Mouse (Mus musculus) embryo, embryonic 10 days (tissue): ENCODE results near the gene Kmt2a.

Experiments used
- DNase-seq: peaks from one replicate; pipeline ENCODE4 v3.0.0-alpha.2; 2015; ENCODE audit warnings: low spot score

Kmt2a gene

DNA sequence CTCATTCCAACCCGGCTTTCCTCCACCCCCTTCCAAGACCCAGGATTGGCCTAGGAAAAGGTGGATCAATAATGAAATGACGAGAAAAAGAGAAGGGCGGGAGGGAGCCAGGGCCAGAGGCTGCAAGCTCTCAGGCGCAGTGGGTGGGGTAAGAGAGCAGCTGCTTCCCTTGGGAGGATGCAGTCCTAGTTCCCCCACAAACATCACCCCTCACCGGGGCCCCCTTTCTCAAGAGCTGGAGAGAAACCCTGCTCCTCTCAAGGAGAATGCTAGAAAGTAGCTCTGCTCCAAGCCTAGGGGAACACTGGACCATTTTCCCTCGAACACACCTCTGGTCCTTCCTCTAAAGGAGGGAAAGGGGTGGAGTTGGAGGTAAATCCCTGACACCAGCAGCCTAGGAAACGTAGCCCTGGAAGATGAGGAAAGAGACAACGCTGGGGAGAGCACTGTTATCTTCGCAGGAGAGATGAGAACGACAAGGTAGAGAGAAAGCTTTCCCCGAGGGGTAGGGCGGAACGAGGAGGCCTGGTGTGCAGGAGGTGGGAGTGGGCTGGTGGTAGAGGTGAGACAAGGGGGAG lies 1.3 kb downstream of the Kmt2a start:
- DNase-seq: peak; percentile 20

DNA sequence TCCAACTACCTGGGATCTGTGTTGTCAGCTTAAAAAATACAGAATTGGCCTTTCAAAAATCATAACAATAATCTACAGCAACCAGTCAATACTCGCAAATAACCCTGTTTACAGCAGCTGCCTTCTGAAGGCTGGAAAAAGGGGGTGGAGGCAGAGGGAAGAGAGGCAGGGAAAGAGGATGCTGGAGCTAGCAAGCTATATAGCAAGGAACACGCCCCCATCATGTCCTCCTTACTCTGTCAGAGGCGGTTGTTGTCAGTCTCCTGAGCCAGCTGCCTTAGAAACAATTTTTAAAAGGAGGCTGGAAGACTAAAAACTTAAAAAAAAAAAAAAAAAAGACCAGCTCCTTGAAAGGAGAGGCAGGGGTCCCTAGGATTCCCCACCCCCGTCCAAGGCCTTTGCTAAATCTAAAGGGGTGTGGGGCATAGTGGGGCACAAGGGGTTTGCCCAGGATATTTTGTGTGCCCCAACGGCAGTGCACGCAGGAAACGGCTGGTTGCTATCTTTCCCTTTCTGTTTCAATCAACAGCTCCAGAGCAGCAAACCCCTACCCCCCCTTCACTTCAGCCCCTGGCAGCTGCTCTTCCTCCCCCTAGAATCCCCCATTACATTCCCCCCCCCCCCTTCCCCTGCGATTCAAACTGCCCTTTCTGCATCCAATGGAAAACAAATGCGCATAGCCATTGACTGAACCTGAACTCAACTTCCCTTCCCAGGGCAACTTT lies 2.2 kb downstream of the Kmt2a start:
- DNase-seq: no peak

DNA sequence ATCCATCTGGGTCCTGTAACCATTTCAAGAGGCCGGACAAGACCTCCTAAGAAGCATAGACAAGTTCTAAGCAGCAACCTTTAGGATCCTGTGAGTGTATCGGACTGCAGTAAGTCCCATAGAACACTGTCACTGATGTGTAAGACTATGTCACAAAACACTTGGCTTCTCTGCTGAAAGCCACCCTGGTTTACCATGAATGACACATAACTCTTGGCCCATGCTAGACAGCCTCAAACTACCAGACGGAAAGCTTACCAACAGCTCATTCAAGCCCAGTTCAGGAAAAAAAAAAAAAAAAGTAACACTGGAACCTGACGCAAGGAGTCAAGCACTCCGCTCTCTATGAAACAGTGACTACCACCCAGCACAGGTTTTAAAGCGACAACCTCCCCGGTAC lies 3.4 kb downstream of the Kmt2a start:
- DNase-seq: no peak

DNA sequence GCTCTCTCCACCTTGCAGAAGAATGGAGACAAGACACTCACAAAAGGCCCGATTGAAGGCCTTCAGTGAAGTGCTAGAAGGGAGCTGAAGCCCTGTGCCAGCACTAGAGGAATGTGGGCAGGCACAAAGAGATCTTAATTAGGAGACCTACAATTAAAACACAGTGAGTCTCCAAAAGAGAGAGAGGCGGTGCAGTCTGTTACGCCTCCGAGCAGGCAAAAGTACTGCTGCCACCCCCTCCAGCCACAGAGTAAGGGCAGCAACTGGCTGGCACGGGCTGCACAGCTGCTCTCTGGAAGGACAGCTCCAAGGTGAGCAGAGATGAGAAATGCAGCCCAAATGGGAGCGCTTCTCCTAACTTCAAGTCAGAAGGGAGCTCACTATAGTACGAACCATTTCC lies 5.6 kb downstream of the Kmt2a start:
- DNase-seq: no peak

DNA sequence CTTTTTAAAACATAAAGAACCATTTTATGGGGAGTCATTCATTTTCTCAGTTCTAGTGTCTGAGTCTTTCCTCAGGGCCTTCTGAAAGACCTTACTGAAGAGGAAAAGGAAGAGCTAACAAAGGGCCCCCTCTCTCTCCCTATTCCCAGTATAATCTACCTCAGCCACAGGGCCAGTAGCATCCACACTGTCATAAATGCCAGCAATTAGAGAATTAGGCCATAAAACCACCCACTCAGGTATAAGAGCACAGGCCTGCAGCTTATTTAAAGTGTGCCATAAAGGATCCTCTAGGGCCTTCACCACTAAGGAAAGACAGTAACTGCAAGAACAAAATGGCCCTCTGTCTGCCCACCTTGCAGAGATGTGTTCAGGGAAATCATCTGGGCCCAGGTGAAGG lies 6.9 kb downstream of the Kmt2a start:
- no peak for DNase-seq

DNA sequence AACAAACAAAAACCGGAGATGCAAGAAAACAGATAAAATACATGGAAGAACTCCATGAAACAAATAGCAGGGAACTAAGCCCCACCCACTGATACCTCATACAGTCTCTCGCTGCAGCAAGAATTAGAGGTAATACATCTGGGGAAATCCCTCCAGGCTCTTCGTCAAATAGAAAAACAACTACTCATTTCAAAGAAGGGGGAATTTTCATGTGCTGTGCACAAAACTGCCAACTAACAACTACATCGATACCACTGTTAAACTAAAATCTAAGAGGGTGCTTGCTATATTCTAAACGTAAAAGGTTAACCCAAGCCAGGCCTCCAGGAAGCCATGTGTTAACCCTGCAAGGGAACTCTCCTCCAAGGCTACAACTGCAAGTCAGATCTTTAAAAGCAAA lies 7.4 kb downstream of the Kmt2a start:
- DNase-seq: no peak

DNA sequence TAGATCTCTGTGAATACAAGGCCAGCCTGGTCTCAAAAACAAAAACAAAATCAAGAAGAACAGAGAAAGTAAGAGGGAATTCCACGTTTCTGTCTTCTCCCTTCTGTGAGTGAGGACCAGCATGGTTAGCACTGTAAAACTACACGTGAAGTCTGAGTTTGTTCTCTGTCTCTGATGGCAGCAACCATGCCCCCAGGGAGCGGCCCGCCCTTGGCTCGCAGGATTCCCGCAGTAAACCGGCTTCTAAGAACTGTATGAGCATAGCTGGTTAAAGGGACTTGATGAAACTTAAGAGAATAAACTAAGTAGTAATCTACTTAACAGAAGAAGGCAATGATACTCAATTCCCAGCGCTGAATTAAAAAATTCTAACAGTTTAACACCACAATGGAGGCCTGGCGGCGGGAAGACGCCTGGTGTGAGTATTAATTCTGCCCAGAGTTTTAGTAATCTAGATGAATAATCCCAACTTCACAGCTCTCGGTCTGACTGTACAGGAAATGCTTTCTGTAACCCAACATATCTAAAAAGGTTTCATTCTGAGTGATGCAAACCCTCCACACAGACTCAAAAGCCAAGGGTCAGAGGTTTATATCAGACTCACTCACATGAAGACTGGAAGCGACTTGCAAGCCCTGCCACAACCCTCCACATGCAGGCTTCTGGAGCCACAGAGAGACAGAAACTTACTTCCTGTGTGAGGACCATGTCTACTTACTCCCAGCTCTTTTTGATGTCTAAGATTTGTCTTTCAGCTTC lies 12.6 kb downstream of the Kmt2a start:
- DNase-seq: no peak

DNA sequence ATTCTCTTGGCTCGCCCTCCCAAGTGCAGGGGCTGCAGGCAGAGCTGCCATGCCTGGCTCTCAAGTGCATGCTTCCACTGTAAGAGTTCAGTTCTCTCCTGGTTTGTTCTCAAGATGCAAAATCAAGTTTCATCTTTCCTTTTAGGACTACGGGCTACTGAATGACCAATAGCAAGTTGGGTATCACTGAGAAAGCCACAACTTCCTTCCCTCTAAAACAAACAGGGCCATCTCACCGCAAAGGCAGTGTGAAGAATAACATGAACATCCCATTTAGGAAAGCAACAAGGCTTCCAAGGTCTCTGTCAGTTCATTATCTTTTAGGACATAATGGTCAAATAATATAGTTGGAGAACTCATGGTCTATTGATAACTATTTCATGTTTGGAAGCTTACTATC lies 13.4 kb downstream of the Kmt2a start:
- no peak for DNase-seq

DNA sequence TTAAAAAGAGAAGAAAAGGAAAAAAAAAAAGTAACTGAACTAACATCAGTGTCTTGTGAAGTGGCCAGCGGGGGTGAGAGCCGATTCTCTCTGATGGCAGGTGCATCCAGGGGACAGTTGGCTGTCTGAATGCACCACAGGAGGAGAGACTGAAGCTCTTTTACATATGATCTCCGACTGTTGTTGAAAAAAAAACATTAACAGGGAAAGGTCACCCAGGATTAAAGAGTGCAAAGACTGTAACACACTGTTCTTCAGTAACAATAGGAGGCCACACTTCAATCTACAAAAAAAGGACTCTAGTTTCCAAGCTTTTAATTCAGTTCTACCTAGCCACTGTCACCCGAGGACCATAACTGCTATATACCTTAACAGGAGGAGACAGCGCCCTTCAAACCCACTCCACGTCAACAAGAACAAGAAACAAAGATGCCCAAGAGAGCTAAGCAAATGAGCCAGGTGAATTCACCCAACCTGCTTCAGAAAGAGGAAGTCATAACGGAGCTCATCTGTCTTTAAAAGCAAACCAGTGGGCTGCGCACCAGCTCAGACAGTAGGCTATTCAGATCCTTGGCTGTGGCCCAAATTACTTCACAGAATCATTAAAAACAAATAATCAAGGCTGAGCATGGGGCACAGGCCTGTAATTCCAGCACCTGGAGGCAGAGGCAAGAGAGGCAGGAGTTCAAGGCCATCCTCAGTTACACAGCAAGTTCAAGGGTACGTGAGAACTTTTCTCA lies 14.4 kb downstream of the Kmt2a start:
- no peak for DNase-seq

DNA sequence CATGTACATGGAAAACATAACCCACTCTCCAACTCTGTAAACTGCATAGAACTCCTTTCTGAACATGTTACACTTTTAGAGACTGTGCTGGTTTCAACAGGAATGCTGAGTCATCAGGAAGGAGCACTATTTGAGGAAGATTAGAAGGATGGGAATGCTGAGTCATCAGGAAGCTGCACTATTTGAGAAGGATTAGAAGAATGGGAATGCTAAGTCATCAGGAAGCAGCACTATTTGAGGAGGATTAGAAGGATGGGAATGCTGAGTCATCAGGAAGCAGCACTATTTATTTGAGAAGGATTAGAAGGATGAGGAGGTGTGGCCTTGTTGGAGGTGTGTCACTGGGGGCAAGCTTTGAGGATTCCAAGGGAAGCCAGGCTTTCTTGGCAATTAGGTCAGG lies 20.0 kb downstream of the Kmt2a start:
- DNase-seq: no peak

DNA sequence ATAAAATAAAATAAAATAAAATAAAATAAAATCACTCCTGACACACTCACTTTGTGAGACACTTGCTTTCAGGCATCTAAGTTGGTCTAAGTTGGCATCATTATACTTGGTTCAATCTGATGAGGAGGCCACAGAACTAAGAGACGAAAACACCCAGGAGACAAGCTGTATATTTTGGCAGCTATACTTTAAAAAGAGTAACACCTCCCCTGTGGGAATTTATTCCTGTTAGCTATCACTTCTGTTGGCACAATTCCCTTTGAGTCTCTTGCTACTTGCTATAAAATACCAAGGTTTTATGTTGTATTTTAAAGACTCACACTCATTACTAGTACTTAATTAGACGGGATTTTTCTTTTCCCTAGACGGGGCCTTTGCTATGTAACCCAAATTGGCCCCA lies 22.4 kb downstream of the Kmt2a start:
- no peak for DNase-seq

DNA sequence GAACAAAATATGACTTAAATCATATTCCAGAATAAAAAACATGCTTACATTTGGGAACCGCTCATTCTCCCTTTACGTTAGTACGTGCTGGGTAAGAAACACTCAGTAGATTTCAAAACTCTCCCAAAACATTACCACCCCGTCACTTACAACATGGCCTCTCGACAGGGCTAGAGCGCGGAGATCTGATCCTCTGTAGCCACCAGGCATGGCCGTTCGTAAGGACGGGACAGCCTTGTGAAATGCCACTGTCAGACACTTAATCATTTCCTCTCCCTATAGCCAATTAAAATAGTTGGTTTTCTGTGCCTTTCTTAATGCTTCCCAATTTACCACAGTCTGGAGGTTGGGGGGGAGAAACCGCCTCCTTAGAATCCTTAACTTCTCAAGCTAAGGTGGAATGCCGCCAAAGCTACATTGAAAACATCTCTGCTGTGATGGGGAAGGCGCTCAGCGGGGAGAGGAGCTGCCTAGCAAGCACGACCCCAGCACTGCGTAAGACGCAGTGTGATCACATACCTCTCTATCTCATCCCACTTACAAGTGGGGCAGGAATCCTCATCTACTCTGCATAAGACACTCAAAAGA lies 23.6 kb downstream of the Kmt2a start:
- no peak for DNase-seq

DNA sequence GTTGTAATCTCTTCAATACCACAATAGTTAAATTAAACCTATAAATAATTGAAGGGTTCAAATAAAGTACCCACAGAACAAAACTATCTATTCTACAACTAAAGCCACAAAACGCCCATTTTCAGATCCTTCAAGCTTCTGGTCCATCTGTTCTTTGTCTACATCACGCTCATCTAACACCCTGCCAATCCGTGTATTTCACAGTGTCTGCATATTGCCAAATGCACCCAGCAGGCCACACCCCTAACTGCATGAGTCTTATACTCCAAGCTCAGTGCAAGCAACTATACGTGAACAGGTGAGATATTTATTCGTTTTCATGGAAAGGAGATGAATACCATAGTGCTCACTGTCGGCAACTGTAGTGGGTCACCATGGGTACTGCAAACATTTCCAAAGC lies 25.9 kb downstream of the Kmt2a start:
- DNase-seq: no peak

DNA sequence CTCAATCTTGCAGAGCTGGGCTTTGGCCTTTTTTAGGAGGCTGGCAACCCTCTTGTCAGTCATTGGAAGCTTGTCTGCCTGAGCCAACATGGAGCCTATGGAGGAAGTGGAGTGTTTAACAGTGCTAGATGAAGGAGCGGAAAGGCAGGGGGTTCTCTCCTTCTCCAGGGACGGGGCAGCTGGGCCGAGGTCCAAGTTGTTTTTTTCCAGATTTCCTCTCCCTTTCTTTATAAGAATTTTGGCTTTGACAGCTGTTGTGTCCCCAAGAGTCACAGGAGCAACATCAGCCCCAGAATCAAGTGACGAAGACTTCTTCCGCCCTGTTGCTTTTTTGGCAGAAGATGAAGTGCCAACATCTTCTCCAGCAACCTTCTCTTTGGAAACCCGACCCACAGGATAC lies 33.6 kb downstream of the Kmt2a start:
- DNase-seq: no peak

DNA sequence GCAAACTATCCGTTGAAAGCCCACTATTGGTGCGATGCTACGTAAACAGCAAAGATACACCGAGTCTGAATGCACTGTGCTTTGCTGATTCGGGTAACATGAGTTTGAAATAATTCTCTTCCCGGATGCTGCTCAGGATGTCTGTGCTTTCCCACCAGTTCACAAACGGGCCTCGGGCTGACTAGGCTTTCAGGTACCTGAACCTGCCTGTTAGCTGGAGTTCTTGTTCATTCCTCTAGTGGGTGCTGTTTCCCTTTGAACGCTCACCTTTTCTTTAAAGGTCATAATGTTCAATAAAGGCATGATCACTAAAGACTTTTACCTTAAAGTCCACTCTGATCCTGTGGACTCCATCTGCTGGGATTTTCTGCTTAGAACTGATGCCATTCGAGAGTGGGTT lies 39.9 kb downstream of the Kmt2a start:
- DNase-seq: no peak

DNA sequence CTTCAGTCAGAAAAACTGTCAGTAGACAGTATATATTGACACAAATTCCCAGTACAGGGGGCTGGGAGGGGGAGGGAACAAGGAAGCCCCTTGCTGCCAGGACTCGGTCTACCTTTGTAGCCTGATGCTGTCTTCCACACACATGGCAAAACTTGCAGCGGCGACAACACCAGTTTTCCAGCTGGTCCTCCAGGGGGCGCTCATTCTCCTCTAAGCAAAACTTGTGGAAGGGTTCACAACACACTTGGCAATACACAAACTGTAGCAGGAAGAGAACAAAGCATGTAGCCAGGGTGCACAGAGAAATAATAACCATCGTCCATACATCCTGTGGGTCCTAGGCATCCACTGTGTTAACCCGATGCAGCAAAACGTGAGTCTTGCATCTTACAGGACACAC lies 44.7 kb downstream of the Kmt2a start:
- peak; percentile 70 for DNase-seq

DNA sequence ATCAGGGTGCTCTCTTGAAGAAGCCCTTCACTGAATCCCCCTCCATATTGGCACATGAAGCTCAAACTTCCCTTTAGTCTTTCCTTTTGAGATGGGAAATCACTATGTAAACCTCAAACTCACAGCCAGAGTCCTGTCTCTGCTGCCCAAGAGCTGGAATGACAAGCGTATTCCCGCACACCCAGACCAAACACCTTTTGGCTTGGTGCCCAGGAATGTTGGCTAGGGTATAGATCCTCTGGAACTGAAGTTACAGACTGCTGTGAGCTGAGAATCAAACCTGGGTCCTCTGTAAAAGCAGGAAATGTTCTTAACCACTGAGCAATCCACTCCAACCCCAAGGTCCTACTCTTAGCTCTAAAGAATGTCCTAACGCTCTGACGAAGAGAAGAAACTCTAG lies 48.7 kb downstream of the Kmt2a start:
- DNase-seq: no peak

DNA sequence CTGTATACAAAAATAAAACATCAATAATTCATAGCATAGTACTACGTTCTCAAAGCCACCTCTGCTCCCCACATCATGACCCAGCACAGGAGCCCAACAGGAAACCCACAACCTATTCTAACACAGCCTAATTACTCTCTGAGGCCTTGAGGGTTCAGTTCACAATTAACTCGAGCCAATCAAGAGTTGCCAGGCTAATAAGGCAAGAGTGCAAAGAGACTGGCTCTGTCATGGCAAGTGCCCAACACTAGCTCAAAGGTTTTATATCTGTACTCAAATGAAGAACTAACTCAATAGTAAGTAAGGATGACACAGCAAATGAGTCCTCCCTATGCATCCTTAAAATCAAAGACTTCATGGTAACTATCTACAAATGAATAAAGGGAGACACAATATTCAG lies 50.6 kb downstream of the Kmt2a start:
- DNase-seq: no peak

DNA sequence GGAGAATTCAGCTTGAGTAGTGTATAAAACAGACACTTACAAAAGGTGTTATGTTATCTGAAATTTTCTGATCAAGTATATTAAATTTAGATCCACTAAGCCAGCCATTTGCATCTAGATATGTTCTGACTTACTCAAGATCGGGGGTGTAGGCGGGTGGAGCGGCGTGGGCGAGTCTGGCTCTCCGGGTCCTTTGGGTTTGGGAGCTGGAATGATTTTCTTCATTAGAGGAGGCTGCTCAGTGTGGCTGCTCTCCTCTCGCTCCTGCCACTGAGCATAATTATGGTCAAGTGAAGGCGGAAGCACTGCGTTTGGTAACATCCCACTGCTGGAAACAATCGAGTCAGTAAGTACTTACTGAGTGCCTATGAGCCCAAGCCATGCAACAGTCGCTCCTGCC lies 52.2 kb downstream of the Kmt2a start:
- DNase-seq: no peak

DNA sequence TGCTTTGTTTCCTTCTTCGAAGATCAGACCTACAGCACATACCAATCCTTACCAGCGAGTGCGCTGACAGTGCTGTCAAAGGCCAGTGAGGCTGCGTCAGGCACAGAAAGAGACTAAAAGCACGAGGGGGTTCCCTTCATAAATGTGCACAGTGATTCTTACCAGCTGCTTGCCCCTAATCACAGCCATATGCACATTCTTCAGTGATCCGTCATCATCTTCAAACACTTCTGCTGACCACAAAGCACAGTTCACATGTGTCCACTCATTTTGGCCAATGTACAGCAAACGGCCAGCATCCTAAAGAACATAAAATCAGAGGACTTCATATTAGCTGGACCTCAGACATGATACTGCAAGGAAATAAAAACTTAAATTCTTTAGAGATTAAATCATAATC lies 54.4 kb downstream of the Kmt2a start:
- DNase-seq: peak; percentile 23

DNA sequence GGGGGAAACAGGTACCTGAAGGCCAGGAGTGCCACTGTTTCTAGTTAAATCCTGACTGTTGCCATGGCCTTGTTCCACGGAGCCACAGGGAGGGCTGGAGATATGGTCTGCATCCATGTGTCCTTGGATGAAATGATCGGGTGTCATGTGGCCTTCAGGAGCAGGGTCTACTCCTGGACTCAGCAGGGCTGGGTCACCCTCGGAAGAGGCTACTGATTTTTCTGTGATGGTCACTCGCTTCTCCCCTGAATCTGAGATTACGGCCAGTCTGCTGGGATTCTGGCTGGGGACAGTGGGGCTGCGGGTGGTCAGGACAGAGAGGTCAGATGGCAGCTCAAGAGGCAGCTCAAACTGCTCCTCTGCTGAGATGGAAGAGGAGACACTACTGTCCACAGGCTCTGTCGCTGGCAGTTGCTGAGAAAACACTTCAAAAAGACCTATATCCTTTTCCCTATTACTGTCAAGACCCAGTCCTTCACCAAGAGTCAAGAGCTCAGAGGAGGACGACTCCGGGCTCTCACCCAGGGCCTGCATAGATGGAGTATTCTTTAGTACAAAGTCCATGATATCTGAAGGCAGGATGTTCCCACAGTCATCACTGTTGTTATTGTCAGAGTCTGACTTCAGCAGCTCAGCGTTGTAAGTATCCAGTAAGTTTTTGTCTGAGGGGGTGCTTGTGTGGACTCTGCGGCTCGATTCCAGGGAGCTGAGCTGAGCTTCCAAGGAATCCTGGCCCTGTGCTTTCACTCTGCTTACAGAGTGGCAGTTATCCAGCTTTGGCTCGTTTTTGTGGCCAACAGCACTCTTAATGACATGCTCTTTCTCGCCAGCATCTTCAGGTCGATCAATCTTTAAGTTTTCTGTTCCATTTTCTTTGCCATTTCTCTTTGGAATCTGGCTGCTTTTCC lies 60.9 kb downstream of the Kmt2a start:
- no peak for DNase-seq
